Mouse (Mus musculus): ENCODE data around the gene Pramel6.

DNA sequence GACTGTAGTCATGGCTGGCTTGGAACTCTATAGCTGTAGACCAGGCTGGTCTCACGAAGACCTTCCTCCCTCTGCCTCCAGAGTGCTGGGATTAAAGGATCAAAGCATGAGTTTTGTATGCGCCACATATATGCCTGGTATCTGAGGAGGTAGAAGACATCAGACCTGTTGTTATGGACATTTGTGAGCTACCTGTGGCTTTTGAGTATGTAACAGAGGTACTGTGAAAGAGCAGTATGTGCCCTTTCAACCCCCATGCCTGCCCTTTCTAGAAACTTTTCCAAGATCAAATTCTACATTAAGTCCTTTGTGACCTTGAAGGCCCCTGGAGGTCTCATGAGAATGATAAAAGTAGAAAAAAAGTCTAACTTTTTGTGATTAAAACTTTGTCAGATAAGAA, 8.7 kb downstream of the Pramel6 start:
- TF ChIP-seq CTCF (IDR thresholded peaks at IDR 0.05; ENCODE audit: low read depth, low read length), result no peak
- TF ChIP-seq POLR2AphosphoS5 (IDR thresholded peaks at IDR 0.05; ENCODE audit: insufficient replicate concordance, low read depth, low read length), result no peak
- no peak for TF ChIP-seq TAL1 (conservative IDR thresholded peaks at IDR 0.05; ENCODE audit: low read depth, low read length)

Data from G1E (cell line).